Mouse (Mus musculus): ENCODE data around the gene Mylpf. TPM values are rescaled to one million over a fixed set of nuclear protein-coding genes. Genes with fewer than 3 reads are reported as not detected.

The Mylpf gene
- polyA plus RNA-seq, 1 experiment from 2014 or later, result 31.6 TPM

- H3K27ac ChIP-seq (ENCODE audit: low read length), result no peak overlapping the region
- no peak overlapping the region for H3K4me3 ChIP-seq (ENCODE audit: low read length)
- no peak overlapping the region for H3K9ac ChIP-seq (ENCODE audit: low read length)
- no peaks in the 10 kb centered on the region for H3K27me3 ChIP-seq (ENCODE audit: control insufficient read depth, insufficient read depth, low read length)
- no peaks in the 10 kb centered on the region for H3K9me3 ChIP-seq (replicated peaks; ENCODE audit: control insufficient read depth, low read length)
- 84% methylated on average over 12 of the region's 12 CpGs for WGBS
- no peak for ATAC-seq (replicated peaks; ENCODE audit: extremely low read depth, insufficient read depth, low FRiP score)
- H3K36me3 ChIP-seq (ENCODE audit: control insufficient read depth, insufficient read depth), result no peaks in the 10 kb centered on the region
- H3K4me1 ChIP-seq (ENCODE audit: control insufficient read depth, insufficient read depth, low read length), result peaks cover 28% of the 10 kb centered on the region
- no peak overlapping the region for H3K4me2 ChIP-seq (ENCODE audit: low read depth, low read length)
Measured at GRCm38 (mm10) chr7:127212432-127213250, 4.0 kb downstream of the Mylpf start.

GRCm38 (mm10) chr7:127213485-127213884, 4.8 kb downstream of the Mylpf start:
- no peak overlapping the region for H3K27ac ChIP-seq (ENCODE audit: low read length)
- H3K4me2 ChIP-seq (ENCODE audit: low read depth, low read length), result no peak overlapping the region
- ATAC-seq (replicated peaks; ENCODE audit: extremely low read depth, insufficient read depth, low FRiP score), result no peak
- H3K4me3 ChIP-seq (ENCODE audit: low read length), result no peak overlapping the region
- H3K4me1 ChIP-seq (ENCODE audit: control insufficient read depth, insufficient read depth, low read length), result peaks cover 33% of the 10 kb centered on the region
- no peaks in the 10 kb centered on the region for H3K9me3 ChIP-seq (replicated peaks; ENCODE audit: control insufficient read depth, low read length)
- no peaks in the 10 kb centered on the region for H3K27me3 ChIP-seq (ENCODE audit: control insufficient read depth, insufficient read depth, low read length)
- 46% methylated on average over 7 of the region's 7 CpGs for WGBS
- H3K36me3 ChIP-seq (ENCODE audit: control insufficient read depth, insufficient read depth), result no peaks in the 10 kb centered on the region
- no peak overlapping the region for H3K9ac ChIP-seq (ENCODE audit: low read length)

- Histone ChIP-seq H3K4me2 (ENCODE audit: low read depth, low read length) (peak overlapping the region; percentile 70; the same call in 1 of the 2 replicates), H3K4me3 (ENCODE audit: low read length) (no peak overlapping the region), H3K4me1 (ENCODE audit: control insufficient read depth, insufficient read depth, low read length) (peaks cover 33% of the 10 kb centered on the region), H3K36me3 (ENCODE audit: control insufficient read depth, insufficient read depth) (no peaks in the 10 kb centered on the region), H3K27ac (ENCODE audit: low read length) (no peak overlapping the region), H3K9me3 (replicated peaks; ENCODE audit: control insufficient read depth, low read length) (no peaks in the 10 kb centered on the region), H3K9ac (ENCODE audit: low read length) (no peak overlapping the region; the same call in 1 of the 2 replicates), H3K27me3 (ENCODE audit: control insufficient read depth, insufficient read depth, low read length) (no peaks in the 10 kb centered on the region)
- no peak for ATAC-seq (replicated peaks; ENCODE audit: extremely low read depth, insufficient read depth, low FRiP score)
- 53% methylated on average over 12 of the region's 12 CpGs for whole genome bisulfite sequencing
Measured at GRCm38 (mm10) chr7:127213930-127214329, 5.2 kb downstream of the Mylpf start.

GRCm38 (mm10) chr7:127214521-127214920, 5.8 kb downstream of the Mylpf start:
- no peak for ATAC-seq (replicated peaks; ENCODE audit: extremely low read depth, insufficient read depth, low FRiP score)
- no peaks in the 10 kb centered on the region for H3K27me3 ChIP-seq (ENCODE audit: control insufficient read depth, insufficient read depth, low read length)
- H3K36me3 ChIP-seq (ENCODE audit: control insufficient read depth, insufficient read depth), result no peaks in the 10 kb centered on the region
- peak overlapping the region; percentile 73 for H3K9ac ChIP-seq (ENCODE audit: low read length)
- H3K4me2 ChIP-seq (ENCODE audit: low read depth, low read length), result peak overlapping the region; percentile 70
- H3K9me3 ChIP-seq (replicated peaks; ENCODE audit: control insufficient read depth, low read length), result no peaks in the 10 kb centered on the region
- H3K4me1 ChIP-seq (ENCODE audit: control insufficient read depth, insufficient read depth, low read length), result peaks cover 31% of the 10 kb centered on the region
- H3K4me3 ChIP-seq (ENCODE audit: low read length), result peak overlapping the region; percentile 50
- H3K27ac ChIP-seq (ENCODE audit: low read length), result peak overlapping the region; percentile 40
- WGBS, result 49% methylated on average over 21 of the region's 21 CpGs

- H3K36me3 ChIP-seq (ENCODE audit: control insufficient read depth, insufficient read depth), result no peaks in the 10 kb centered on the region
- H3K27me3 ChIP-seq (ENCODE audit: control insufficient read depth, insufficient read depth, low read length), result no peaks in the 10 kb centered on the region
- H3K9me3 ChIP-seq (replicated peaks; ENCODE audit: control insufficient read depth, low read length), result no peaks in the 10 kb centered on the region
- peak overlapping the region; percentile 73 for H3K9ac ChIP-seq (ENCODE audit: low read length)
- peak overlapping the region; percentile 50 for H3K4me3 ChIP-seq (ENCODE audit: low read length)
- peak overlapping the region; percentile 70 for H3K4me2 ChIP-seq (ENCODE audit: low read depth, low read length)
- ATAC-seq (replicated peaks; ENCODE audit: extremely low read depth, insufficient read depth, low FRiP score), result peak; percentile 49; the same call in 1 of the 2 replicates
- WGBS, result 22% methylated on average over 33 of the region's 33 CpGs
- peaks cover 29% of the 10 kb centered on the region for H3K4me1 ChIP-seq (ENCODE audit: control insufficient read depth, insufficient read depth, low read length)
- peak overlapping the region; percentile 40 for H3K27ac ChIP-seq (ENCODE audit: low read length)
Measured at GRCm38 (mm10) chr7:127214981-127215871, 6.5 kb downstream of the Mylpf start.

GRCm38 (mm10) chr7:127216307-127216706, 7.6 kb downstream of the Mylpf start:
- Histone ChIP-seq H3K4me1 (ENCODE audit: control insufficient read depth, insufficient read depth, low read length) (peaks cover 29% of the 10 kb centered on the region), H3K9me3 (replicated peaks; ENCODE audit: control insufficient read depth, low read length) (no peaks in the 10 kb centered on the region), H3K4me2 (ENCODE audit: low read depth, low read length) (no peak overlapping the region), H3K4me3 (ENCODE audit: low read length) (no peak overlapping the region), H3K36me3 (ENCODE audit: control insufficient read depth, insufficient read depth) (no peaks in the 10 kb centered on the region), H3K27ac (ENCODE audit: low read length) (no peak overlapping the region), H3K27me3 (ENCODE audit: control insufficient read depth, insufficient read depth, low read length) (no peaks in the 10 kb centered on the region), H3K9ac (ENCODE audit: low read length) (no peak overlapping the region)
- WGBS, result 81% methylated on average over 5 of the region's 5 CpGs
- no peak for ATAC-seq (replicated peaks; ENCODE audit: extremely low read depth, insufficient read depth, low FRiP score)

GRCm38 (mm10) chr7:127217475-127217874, 8.8 kb downstream of the Mylpf start:
- no peaks in the 10 kb centered on the region for H3K36me3 ChIP-seq (ENCODE audit: control insufficient read depth, insufficient read depth)
- no peaks in the 10 kb centered on the region for H3K9me3 ChIP-seq (replicated peaks; ENCODE audit: control insufficient read depth, low read length)
- H3K9ac ChIP-seq (ENCODE audit: low read length), result peak overlapping the region; percentile 64
- H3K4me3 ChIP-seq (ENCODE audit: low read length), result peak overlapping the region; percentile 33
- H3K4me2 ChIP-seq (ENCODE audit: low read depth, low read length), result peak overlapping the region; percentile 51
- H3K27me3 ChIP-seq (ENCODE audit: control insufficient read depth, insufficient read depth, low read length), result no peaks in the 10 kb centered on the region
- peak overlapping the region; percentile 79 for H3K27ac ChIP-seq (ENCODE audit: low read length)
- peaks cover 29% of the 10 kb centered on the region for H3K4me1 ChIP-seq (ENCODE audit: control insufficient read depth, insufficient read depth, low read length)
- ATAC-seq (replicated peaks; ENCODE audit: extremely low read depth, insufficient read depth, low FRiP score), result no peak
- WGBS, result 47% methylated on average over 6 of the region's 6 CpGs

GRCm38 (mm10) chr7:127217901-127218642, 9.4 kb downstream of the Mylpf start:
- Histone ChIP-seq H3K27ac (ENCODE audit: low read length) (peak overlapping the region; percentile 79), H3K4me2 (ENCODE audit: low read depth, low read length) (peak overlapping the region; percentile 51), H3K4me1 (ENCODE audit: control insufficient read depth, insufficient read depth, low read length) (peaks cover 29% of the 10 kb centered on the region), H3K4me3 (ENCODE audit: low read length) (peak overlapping the region; percentile 33), H3K9ac (ENCODE audit: low read length) (peak overlapping the region; percentile 64), H3K9me3 (replicated peaks; ENCODE audit: control insufficient read depth, low read length) (no peaks in the 10 kb centered on the region), H3K36me3 (ENCODE audit: control insufficient read depth, insufficient read depth) (no peaks in the 10 kb centered on the region), H3K27me3 (ENCODE audit: control insufficient read depth, insufficient read depth, low read length) (no peaks in the 10 kb centered on the region)
- ATAC-seq (replicated peaks; ENCODE audit: extremely low read depth, insufficient read depth, low FRiP score), result 0 out of 2 replicates have a peak, but pooled peaks have one; percentile 11
- WGBS, result 53% methylated on average over 10 of the region's 10 CpGs

Measured in heart, embryonic 16.5 days (tissue).